Mouse (Mus musculus) mouse embryonic stem cell (cell line): ENCODE results near the gene Epb41l2.

ENCODE experiments used
- in situ Hi-C, 2 experiments: fragments of 300-500 bp; cut with MboI; formaldehyde crosslinking; loops; 1 replicate in 1 of 2; 3 replicates in 1 of 2; pipeline ENCODE4 v1.14.3; 2019 to 2020; ENCODE audit warnings: low sequenced_read_pairs in 2 of 2, low pct_unique_long_range_greater_than_20kb in 1 of 2, mixed read lengths in 1 of 2; ENCODE audit not compliant: unreplicated experiment in 1 of 2

Epb41l2 gene

DNA sequence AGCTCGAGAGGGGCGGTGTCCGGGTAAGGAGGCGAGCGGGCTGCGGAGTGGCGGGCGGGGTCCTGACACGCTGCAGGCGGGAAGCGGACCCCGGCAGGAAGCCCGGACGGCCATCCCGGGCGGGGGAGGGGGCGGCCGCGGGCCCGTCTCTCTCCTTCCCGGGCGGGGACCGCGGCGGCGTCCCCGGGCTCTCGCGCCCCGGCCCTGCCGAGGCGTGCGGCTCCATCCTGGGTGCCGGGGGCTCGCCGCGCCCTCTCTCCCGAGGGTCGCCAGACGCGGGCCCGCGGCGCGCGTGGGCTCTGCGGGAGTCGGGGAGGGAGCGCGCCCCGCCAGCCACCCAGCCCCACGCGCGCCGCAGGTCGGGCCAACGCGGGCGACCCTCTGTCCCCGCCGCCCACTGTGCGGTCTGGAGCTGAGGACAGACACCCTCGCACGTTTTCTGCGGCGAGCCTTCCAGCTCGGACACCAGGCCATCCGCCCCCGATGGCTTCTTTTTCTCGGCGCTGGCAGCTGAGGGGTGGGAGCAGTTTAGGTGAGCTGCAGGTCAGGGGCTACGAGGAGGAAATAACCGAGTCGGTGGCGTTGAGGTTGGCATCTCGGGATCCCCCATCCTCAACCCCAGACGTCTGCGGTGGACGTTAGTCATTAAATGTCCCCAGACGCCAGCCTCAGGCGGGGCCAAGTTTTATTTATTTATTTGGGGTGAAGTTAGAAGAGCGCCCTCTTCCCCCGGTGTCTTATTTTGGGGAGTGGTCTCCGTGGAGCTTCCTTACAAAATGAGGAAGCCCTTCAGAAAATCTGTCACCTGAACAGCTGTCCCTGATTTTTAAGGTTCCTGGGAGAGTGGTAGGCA lies 587 bp downstream of the Epb41l2 start:
- in situ Hi-C loops: no loop called here

DNA sequence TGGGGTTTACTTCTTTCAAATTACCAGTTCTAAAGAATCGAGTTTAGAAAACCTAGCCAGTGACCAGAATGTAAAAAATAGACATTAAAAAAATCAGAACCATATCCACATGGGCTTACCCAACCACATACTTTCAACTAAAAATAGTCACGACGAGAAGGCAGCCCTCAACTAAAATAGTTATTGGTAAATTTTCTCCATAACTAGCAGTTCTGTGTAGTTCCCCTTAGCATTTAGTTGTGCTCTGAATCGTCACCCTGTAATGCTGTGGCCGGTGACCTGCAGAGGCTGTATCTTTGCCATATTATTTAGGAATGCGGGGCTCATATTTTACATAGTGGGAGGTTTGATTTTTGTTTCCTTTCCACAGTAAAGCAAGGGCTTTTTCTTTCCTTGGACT lies 2.6 kb downstream of the Epb41l2 start:
- in situ Hi-C loops: no loop called here

DNA sequence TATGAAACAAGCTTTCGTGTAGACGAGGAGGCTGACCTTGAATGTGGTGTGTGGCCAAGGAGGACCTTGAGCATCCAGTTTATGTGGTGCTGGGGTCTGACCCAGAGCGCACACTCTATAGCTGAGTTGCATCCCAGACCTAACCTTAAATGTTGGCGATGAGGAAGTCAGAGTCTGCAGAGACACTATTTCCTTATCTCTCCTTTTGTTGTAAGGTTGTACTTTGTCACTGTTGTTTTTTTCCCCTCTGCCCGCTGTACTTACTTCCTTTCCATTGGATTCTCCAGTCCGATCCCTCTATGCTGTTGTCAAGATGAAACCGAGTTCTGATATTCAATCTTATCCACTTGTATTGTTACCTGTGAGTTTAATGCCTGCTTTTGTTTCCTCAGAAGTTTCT lies 5.6 kb downstream of the Epb41l2 start:
- in situ Hi-C loops: no loop called here

DNA sequence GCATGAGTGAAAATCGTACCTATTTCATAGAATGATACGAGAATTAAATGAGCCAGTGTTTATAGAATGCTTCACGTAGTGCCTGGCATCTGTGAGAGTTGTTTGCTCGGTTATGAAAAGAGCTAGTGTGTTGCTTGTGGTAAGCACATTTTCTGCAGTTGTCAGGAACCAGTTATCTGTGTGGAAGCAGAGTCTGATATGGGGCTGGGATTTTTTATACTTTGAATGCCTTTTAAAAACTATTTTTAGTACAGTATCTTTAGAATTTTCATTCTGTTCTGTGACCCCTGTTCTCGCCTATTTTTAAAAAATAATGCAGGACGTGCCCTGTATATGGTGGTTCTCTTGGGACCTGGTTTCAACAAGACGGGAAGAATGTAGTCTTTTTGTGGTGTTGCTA lies 6.1 kb downstream of the Epb41l2 start:
- in situ Hi-C loops: no loop called here

DNA sequence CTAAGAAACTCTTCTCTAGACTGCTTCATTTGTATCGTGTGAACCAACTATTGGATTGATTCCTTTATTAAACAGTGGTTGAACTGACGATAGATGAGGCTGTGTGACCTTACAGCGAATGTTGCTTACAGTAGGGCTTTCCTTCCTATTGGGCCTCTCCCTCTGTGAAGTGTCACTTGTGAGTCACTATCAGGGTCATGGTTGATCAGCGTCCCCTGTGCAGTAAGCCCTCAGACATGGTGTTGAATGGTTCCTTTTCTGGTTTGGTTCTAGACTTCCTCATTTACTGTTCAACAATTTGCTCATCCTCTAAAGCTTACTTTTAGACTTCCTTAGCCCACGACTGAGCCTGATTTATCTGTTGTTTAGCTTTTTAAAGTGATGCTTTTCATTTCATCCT lies 7.1 kb downstream of the Epb41l2 start:
- in situ Hi-C loops: no loop called here

DNA sequence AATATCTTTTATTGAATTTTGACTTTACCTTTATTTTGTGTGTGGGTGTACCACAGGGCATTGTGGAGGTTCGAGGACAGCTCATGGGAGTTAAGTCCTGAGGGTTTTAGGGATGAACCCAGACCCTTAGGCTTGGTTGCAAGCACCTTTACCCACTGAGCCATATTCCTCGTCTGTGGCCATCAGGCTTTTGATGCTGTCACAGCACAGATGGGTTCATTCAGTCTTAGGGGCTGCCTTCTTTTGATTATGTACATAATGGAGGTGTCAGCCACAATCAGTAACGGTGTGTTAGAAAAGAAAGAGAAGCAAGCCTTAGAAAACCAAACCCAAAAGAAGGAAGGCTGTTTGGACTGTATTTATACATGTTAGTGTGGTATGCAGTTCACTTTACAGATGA lies 9.3 kb downstream of the Epb41l2 start:
- in situ Hi-C loops: no loop called here

DNA sequence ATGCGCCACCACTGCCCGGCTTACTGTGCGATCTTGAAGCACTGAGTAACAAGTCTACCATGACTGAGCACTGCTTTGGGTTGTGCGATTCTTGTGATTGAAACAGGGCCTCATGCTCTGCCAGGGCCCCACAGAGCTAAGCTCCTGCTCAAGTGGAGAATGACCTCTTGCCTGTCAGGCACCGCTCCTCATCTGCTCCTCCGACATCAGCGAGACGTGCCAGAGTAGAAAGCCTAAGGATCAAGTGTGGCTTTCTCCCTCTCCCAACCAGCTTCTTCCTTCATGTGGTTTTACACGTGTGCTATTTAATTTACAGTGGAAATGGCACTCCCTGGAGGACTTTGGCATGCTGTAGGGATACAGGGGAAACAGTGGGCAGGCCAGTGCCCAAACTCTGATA lies 10.1 kb downstream of the Epb41l2 start:
- in situ Hi-C loops: no loop called here

DNA sequence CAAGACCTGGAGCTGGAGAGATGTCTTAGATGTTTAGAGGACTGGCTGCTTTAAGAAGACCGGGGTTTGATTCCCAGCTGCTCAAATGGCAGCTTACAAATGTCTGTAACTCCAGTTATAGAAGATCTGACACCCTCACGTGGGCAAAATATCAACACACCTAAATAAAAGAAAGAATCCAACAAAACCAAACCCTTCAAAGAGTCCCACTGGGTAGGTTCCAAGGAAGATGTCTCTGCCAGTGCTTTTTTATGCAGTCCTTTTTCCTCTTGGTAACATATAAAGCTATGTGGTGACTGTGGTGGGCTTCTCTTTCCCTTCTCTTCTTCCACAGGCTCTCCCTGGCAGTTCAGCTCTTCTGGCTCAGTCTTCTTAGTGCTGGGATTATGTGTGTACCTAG lies 11.7 kb downstream of the Epb41l2 start:
- in situ Hi-C loops: no loop called here

DNA sequence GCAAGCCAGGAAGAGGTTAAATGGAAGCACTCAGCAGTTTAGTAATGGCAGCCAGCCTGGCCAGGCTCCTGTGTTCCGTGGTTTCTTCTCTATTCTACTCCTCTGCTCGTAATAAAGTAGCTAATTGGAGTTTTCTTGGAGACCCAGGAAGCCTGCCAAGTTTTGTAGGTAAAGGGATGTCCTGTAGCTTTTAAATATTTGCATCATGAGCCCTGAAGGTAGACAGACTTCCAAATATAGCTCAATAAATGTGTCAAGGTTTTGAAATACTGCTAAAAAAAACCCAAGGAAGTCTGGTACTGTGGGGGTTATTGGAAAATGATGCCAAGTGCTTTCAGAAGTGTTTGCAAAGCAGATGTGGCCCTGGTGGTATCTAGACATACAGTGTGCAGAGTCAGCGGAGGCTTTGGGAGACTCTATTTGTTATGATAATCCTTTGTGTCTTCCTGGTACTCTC lies 12.3 kb downstream of the Epb41l2 start:
- in situ Hi-C loops: no loop called here

DNA sequence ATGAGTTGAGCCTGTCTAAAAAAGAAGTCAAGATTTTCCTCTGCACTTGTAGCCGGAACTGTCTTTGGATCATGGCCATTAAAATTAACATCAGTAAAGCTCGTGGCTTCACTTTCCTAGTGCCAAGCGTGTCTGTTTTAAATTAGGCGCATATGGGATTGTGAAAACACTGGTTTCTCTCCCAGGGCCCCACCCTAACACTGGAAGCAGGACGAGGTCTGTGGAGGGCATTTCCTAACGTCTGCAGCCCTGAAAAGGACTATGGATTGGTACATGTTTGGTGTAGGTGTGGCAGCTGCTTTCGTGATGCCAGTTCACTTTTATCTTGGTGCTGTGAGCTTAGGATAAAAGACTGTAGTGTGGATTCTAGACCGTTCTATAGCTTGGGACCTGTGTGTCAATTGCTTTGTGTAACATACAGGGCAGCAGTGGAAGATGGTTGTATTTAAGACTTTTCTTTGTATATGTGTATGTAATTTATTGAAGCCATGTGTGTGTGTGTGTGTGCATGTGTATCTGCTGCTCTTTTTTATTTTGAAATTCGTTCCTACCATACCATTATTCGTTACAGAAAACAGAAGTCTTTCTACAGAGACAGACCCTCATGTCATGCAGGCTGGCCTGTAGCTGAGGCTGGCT lies 13.0 kb downstream of the Epb41l2 start:
- in situ Hi-C loops: no loop called here

DNA sequence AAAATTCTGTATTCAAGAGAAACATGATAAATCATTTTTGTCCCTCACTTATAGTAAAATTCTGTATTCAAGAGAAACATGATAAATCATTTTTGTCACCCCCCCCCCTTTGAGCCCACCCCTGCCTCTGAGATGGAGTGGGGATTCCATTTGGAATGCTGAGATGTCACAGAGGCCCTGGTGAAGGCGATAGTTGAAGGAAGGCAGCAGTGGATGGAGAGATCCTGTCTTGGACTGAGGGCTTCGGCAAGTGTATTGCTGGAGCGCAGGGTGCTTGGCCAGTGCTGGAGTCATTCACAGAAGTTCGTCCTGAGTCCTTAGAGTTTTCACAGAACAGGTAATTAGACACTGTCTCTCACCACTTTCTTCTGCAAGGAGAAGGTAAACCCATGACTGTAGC lies 15.4 kb downstream of the Epb41l2 start:
- in situ Hi-C loops: no loop called here

DNA sequence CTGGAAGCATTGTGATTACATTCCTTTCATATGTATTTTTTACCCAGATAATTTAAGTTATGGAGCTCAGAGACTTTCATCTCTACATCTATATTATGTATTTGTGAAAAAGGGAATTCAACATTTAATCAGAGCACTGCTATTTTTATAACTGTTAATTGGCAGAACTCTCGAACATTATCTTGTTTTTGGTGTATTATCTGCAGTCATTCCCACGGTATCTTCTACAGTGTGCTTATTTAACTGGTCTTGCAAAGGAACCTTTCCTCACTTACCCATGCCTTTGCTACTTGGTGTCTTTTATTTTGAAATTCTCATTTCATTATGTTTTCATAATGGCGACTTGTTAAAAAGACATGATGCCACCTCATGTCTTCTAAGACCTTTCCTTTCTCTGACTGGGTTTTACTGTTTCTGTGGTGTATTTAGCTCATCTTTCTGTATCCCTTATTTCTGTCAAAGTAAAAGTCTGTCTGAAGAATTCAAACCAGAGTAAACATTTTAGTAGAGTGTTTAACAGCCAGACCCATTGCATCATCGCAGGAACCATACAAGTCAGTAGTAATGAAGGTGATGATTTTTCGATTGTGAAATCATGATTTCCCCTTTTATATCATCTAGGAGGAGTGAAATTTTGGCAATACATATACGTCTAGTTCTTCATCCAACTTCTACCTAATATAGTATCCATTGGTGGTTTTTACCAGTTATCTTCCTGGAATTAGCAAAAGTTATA lies 21.3 kb downstream of the Epb41l2 start:
- in situ Hi-C loops: no loop called here

DNA sequence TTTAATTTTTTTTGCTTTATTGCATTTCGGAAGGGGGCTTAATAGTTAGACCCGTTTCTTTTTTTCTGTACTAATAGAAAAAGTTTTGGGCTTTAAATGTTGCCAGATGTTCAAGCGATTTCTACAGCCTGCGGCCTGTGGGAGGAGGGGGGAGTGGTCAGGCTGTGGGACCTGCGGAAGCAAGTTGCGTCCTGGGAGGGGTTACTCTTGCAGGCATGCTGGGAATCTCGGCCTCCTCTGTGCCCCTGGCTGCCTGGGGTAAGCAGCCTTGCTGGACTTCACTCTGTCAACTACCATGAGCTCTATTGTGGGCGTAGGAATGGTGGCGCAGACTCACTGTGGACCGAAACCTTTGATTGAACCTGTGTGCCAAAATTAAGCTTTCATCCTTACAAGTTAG lies 22.4 kb downstream of the Epb41l2 start:
- in situ Hi-C loops: no loop called here

DNA sequence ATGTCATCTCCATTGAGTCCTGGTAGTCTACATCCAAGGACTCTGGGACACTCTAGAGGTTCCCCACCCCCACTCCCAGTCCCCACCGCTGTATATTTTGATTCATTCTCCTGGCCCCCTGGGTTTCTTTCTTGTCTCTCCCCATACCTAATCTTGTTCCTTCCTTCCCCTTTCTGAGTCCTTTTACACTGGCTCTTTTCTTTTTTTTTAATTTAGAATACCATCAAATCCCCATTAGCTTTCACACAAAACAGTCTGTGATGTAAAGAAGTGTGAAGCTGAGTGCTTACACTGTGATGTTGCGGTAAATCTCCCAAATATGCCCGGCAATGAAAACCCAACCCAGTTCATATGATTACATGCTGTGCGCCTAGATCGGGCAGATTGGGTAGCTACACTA lies 23.6 kb downstream of the Epb41l2 start:
- in situ Hi-C loops: no loop called here

DNA sequence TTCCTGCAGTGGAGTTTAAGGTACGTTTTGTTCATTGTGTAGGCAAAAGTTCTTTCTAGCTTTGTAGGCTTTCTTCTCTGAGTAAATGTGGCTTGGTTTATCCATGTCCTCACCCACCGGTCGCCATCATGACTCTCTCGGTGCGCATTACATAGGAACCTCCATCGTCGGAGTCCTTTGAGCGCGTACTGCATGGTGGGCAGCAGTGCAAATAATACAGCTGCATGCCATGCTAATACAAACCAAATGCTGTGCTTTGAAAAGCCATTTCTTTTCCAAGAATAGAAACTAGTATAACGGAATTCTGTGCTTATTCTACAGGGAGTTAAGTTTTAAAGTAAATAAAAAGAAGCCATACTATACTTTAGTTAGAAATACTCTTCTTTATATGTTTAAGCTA lies 24.8 kb downstream of the Epb41l2 start:
- in situ Hi-C loops: no loop called here

DNA sequence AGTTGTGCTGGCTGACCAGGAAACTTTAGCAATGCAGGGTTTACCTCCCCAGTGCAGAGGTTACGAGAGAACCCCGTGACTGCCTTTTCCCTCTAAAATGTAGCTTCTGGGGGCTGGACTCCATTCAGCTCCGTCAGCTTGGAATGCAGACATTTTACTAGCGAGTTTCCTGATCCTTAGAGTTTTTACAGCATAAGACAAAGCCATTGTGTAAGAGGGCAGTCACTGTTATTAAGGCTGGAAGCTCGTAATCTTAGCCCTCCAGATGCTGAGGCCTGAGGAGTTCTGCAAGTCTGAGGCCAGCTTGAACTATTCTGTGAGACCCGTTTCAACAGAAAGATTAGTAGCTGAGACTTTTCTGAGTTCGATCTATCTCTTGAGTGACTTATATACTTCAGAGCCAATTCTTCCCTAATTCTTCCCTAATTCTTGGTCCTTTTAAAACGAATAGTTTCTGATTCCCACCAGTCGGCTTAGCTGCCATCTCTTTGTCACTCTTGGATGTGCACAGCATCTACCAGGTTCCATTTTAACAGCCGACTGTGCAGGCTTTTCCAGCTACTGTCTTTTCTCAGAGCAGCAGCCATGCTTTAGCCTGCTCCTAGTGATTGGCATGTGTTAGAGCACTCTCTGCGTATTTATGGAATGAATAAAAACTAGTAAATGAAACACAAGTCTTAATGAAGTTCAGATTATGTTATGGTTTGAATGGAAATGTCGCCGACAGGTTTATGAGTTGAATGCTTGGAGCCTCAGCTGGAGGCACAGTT lies 26.4 kb downstream of the Epb41l2 start:
- in situ Hi-C loops: no loop called here

DNA sequence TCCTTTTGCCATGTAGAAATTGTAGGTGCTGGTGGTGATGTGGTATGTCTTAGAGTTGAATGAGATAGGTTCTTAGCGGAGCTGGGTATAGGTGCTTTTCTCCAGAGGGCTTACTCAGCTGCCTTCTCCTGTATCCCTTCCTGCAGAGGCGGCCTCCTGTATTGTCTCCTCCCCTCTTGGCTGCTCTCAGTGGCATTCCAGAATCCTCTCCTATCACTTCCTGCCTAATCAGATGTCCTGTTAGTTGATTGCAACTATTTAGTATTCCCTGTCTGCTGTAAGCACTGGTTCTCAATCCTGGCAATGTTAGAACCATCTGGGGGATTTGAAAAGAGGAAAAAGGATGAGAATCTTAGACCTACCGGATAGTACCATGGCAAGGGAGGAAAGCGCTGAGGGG lies 27.3 kb downstream of the Epb41l2 start:
- in situ Hi-C loops: no loop called here

DNA sequence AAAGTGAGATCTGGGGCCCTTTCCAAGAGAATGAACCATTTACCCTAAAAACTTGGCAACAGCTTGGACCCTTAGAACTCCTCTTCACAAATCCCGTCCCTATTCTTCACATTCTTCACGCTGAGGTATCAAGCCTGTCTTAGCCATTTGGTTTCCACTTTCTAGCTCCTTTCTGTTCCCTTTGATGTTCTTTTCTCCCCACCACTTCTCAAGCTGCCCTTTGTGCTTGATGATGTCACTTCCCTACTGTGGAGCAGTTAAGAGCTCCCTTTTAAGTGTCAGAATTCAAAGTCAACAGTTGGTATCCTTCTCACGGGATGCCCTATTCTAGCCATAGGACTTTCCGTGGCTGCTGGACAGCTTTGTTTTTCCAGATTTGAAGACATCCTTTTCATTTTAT lies 27.7 kb downstream of the Epb41l2 start:
- in situ Hi-C loops: no loop called here

DNA sequence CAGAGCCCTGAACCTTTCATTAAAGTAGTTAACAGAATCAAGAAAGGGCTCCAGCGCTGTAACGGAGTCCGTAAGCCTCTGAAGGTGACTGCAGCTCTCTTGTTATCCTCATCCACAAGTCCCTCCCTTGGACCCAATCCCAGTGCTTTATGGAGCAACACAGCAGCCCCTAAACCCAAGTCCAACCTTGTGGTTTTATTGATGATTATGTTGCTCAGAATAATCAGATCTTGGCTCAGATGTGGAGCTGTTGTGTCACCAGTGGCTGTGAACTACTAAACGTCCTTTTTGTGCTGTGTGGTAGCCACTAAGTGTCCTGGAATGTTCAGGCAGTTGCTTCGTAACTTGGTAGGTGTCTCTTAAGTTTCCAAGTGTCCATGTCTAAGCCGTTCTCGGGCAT lies 33.2 kb downstream of the Epb41l2 start:
- in situ Hi-C loops: no loop called here
